Mouse (Mus musculus) 3T3-L1 (cell line): ENCODE results near the gene Tas2r126.

Experiments
- DNase-seq: peaks from one replicate; pipeline ENCODE4 v3.0.0-alpha.2; 2015; ENCODE audit warnings: low read depth, low spot score

Tas2r126 gene

DNA sequence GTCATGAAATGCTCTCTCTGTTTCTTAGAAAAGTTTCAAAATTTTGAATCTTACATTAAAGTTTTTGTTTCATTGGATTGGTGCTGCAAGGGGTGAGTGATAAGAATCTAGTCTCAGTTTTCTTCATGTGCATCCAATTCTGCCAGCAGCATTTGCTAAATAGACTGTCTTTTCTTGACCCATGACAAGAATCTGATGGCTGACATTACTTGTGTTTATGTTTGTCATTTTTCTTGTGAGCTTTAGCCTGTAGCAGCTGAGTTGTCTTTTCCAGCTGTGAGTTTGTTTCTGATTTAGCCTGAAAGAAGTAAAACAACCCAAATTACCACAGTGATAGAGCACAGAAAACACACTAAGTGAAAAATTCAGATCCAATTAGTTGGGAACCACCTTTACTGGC, 50.3 kb downstream of the Tas2r126 start:
- no peak for DNase-seq
